Mouse (Mus musculus) forebrain, embryonic 10.5 days (tissue): Measurements from ENCODE around the gene Pilra. TPM values are rescaled to one million over a fixed set of nuclear protein-coding genes. Genes with fewer than 3 reads are reported as not detected.

ENCODE experiments used
- polyA plus RNA-seq: library from polyadenylated mRNA; unstranded; fragments of >200 nt; fragmentation: Nextera tagmentation; extraction: Ambion mirVana; gene quantifications from 2 replicates; pipeline ENCODE4 v1.2.1, GENCODE M21; 2016

The Pilra gene
- polyA plus RNA-seq, 1 experiment from 2014 or later: 0.43 TPM

Other genes with a start within 250 kb of the Pilra start
- 14.2 and 15.1 TPM in 2 replicates for gene Mospd3, start 235.2 kb downstream of the Pilra start, polyA plus RNA-seq
- gene Pcolce, start 222.5 kb downstream of the Pilra start, polyA plus RNA-seq: 61.7 and 62.5 TPM in 2 replicates
- 0.09 and 0.26 TPM in 2 replicates for gene Fbxo24, start 207.3 kb downstream of the Pilra start, polyA plus RNA-seq
- 29.0 and 33.4 TPM in 2 replicates for gene Lrch4, start 207.2 kb downstream of the Pilra start, polyA plus RNA-seq
- gene Gm20605, start 207.1 kb downstream of the Pilra start, polyA plus RNA-seq: 11.7 and 14.0 TPM in 2 replicates
- gene Sap25, start 194.9 kb downstream of the Pilra start, polyA plus RNA-seq: 7.3 and 9.8 TPM in 2 replicates
- 0.31 and 0.42 TPM in 2 replicates for gene Irs3, start 190.6 kb downstream of the Pilra start, polyA plus RNA-seq
- 27.2 and 28.0 TPM in 2 replicates for gene Agfg2, start 151.6 kb downstream of the Pilra start, polyA plus RNA-seq
- gene Nyap1, start 94.7 kb downstream of the Pilra start, polyA plus RNA-seq: 2.9 and 5.1 TPM in 2 replicates
- gene Tsc22d4, start 90.6 kb downstream of the Pilra start, polyA plus RNA-seq: 71.0 and 72.0 TPM in 2 replicates
- 47.5 and 49.2 TPM in 2 replicates for gene Ppp1r35, start 57.4 kb downstream of the Pilra start, polyA plus RNA-seq
- 10.0 and 11.5 TPM in 2 replicates for gene Mepce, start 48.6 kb downstream of the Pilra start, polyA plus RNA-seq
- 12.9 and 14.8 TPM in 2 replicates for gene Zcwpw1, start 48.5 kb downstream of the Pilra start, polyA plus RNA-seq
- not detected in 2 replicates for gene Pilrb1, start 21.8 kb upstream of the Pilra start, polyA plus RNA-seq
- gene Pilrb2, start 35.5 kb upstream of the Pilra start, polyA plus RNA-seq: not detected in 2 replicates
- not detected in 2 replicates for gene Cyp3a13, start 85.3 kb upstream of the Pilra start, polyA plus RNA-seq
- gene Gjc3, start 126.8 kb upstream of the Pilra start, polyA plus RNA-seq: not detected in 2 replicates
- gene Azgp1, start 145.2 kb upstream of the Pilra start, polyA plus RNA-seq: not detected in 2 replicates
- gene Smok3a, start 185.0 kb upstream of the Pilra start, polyA plus RNA-seq: not detected in 2 replicates
- not detected in 2 replicates for gene Smok3b, start 185.1 kb upstream of the Pilra start, polyA plus RNA-seq
- gene Smok3c, start 216.9 kb upstream of the Pilra start, polyA plus RNA-seq: not detected in 2 replicates
- gene Zkscan1, start 248.8 kb upstream of the Pilra start, polyA plus RNA-seq: 25.2 and 25.3 TPM in 2 replicates